Mouse (Mus musculus) forebrain, embryonic 13.5 days (tissue): ENCODE measurements at regions not wholly inside any gene's neighbourhood (a gene's known extent, or its start where the extent isn't known, plus 50 kb on each side); places are given as distances from the start of the nearest gene placed in this dataset.

Experiments
- ATAC-seq: fragments of 200-750 bp; cut with Nextera tagmentation; 2 replicates; pipeline ENCODE4 v1.8.0; 2017
- H3K27ac ChIP-seq: fragments of 300-500 bp; sonication (generic); 2 replicates; pipeline ENCODE4 v1.5.1; 2015; ENCODE audit warnings: inconsistent platforms, mild to moderate bottlenecking, moderate library complexity
- H3K27me3 ChIP-seq: fragments of 300-500 bp; sonication (generic); 2 replicates; pipeline ENCODE4 v1.6.1; 2015; ENCODE audit warnings: mild to moderate bottlenecking, inconsistent platforms
- H3K36me3 ChIP-seq: fragments of 300-500 bp; sonication (generic); 2 replicates; pipeline ENCODE4 v1.6.1; 2015; ENCODE audit warnings: mild to moderate bottlenecking, inconsistent platforms; ENCODE audit not compliant: poor library complexity, severe bottlenecking
- H3K4me1 ChIP-seq: fragments of 300-500 bp; sonication (generic); 2 replicates; pipeline ENCODE4 v1.6.1; 2015; ENCODE audit warnings: inconsistent platforms
- H3K4me2 ChIP-seq: fragments of 300-500 bp; sonication (generic); 2 replicates; pipeline ENCODE4 v1.6.1; 2015; ENCODE audit warnings: inconsistent platforms, mild to moderate bottlenecking, moderate library complexity
- H3K4me3 ChIP-seq: fragments of 300-500 bp; sonication (generic); 2 replicates; pipeline ENCODE4 v1.5.1; 2015; ENCODE audit warnings: mild to moderate bottlenecking, inconsistent platforms
- H3K9ac ChIP-seq: fragments of 300-500 bp; sonication (generic); 2 replicates; pipeline ENCODE4 v1.6.1; 2015; ENCODE audit warnings: mild to moderate bottlenecking, inconsistent platforms
- H3K9me3 ChIP-seq: fragments of 300-500 bp; sonication (generic); replicated peaks from 2 replicates; pipeline ENCODE4 v1.6.1; 2016; ENCODE audit warnings: inconsistent platforms
- WGBS: fragments of 180-500 bp; shearing (Covaris S2); methylation state at CpG from one replicate; pipeline ENCODE4 v1.1.7; 2015; 5-methylcytosine and 5-hydroxymethylcytosine counted together

- H3K27me3 ChIP-seq, result no peaks in the 10 kb centered on the region
- 57% methylated on average over 6 of the region's 6 CpGs for WGBS
- ATAC-seq, result peak; percentile 70; the same call in 1 of the 2 replicates
Measured at GRCm38 (mm10) chr1:42354020-42354419, 341.5 kb upstream of the Pou3f3 start.

DNA sequence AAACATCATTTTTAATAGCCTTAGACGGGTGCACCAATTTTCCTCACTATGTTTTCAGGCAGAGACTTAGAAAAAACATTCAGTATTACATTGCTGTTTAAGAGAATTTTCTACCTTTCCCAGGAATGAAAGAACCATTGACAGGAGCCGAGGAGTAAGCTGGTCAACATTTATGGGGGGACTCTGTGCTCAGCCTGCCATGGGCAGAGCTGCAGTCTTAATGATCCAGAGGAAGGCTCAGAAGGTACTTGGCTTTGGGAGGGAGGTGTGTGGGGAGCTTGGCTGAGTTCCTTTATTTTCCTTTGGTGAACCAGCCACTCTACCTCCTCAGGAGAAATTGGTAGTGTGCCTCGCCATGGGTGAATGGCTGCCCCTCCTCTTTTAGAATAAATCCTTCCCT, 333.1 kb upstream of the Pou3f3 start:
- no peak overlapping the region for H3K4me2 ChIP-seq
- no peak overlapping the region for H3K4me3 ChIP-seq
- H3K9me3 ChIP-seq, result no peaks in the 10 kb centered on the region
- no peaks in the 10 kb centered on the region for H3K27me3 ChIP-seq
- H3K36me3 ChIP-seq, result no peaks in the 10 kb centered on the region
- no peak overlapping the region for H3K27ac ChIP-seq
- no peaks in the 10 kb centered on the region for H3K4me1 ChIP-seq
- WGBS, result 88% methylated on average over 3 of the region's 3 CpGs
- no peak overlapping the region for H3K9ac ChIP-seq
- no peak for ATAC-seq

More at GRCm38 (mm10) chr1:42354020-42354419, 341.5 kb upstream of the Pou3f3 start:
- H3K9me3 ChIP-seq, result no peaks in the 10 kb centered on the region
- peaks cover 37% of the 10 kb centered on the region for H3K4me1 ChIP-seq
- H3K9ac ChIP-seq, result no peak overlapping the region
- H3K4me3 ChIP-seq, result no peak overlapping the region
- no peak overlapping the region for H3K4me2 ChIP-seq
- H3K27ac ChIP-seq, result no peak overlapping the region
- no peaks in the 10 kb centered on the region for H3K36me3 ChIP-seq

DNA sequence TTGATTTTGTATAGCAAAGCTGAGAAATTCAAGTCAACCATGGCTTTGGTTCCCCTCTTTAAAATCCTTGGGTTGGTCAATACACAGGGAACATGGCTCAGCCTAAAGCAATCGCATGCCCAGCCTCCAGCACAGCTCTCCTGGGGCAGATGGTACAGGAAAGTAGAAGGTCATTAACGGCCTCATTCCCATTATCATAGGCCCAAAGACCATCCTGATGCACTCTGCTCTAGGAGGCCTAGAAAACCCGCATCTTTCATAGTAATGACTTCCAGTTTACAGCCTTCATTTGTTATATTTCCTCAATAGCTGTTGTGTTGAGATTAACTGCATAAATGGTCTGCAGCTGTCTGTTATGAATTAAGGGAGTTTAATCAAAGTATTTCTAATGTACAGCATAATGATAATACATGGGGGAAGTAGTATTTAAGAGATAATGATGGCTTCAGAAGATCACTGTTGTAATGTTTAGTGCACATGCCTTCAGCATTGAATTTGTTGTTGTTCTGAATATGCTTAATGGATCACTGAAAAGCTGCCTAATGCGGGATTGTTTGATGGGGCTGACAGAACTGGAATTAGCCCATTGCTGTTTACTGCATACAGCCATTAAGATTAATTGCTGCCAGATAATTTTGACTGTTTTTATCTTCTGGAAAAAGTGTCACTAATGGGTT, 329.8 kb upstream of the Pou3f3 start:
- H3K9me3 ChIP-seq, result no peaks in the 10 kb centered on the region
- WGBS, result 50% methylated on average over 4 of the region's 4 CpGs

GRCm38 (mm10) chr1:42387919-42388684, 307.5 kb upstream of the Pou3f3 start:
- 59% methylated on average over 18 of the region's 18 CpGs for WGBS
- Histone ChIP-seq H3K4me2 (peak overlapping the region; percentile 5; the same call in 1 of the 2 replicates), H3K9ac (no peak overlapping the region), H3K4me3 (no peak overlapping the region), H3K27ac (no peak overlapping the region), H3K4me1 (peaks cover 5% of the 10 kb centered on the region; the same call in 1 of the 2 replicates), H3K27me3 (no peaks in the 10 kb centered on the region), H3K9me3 (no peaks in the 10 kb centered on the region), H3K36me3 (no peaks in the 10 kb centered on the region)
- peak; percentile 13; the same call in 1 of the 2 replicates for ATAC-seq

More for the DNA sequence above, 329.8 kb upstream of the Pou3f3 start:
- H3K27me3 ChIP-seq, result no peaks in the 10 kb centered on the region
- H3K36me3 ChIP-seq, result no peaks in the 10 kb centered on the region
- ATAC-seq, result peak; percentile 84
- no peak overlapping the region for H3K9ac ChIP-seq
- H3K27ac ChIP-seq, result 0 out of 2 replicates have a peak overlapping the region, but pooled peaks have one; percentile 19
- H3K4me2 ChIP-seq, result no peak overlapping the region
- no peaks in the 10 kb centered on the region for H3K4me1 ChIP-seq
- no peak overlapping the region for H3K4me3 ChIP-seq

GRCm38 (mm10) chr1:42388740-42389139, 306.8 kb upstream of the Pou3f3 start:
- Histone ChIP-seq H3K4me3 (no peak overlapping the region), H3K36me3 (no peaks in the 10 kb centered on the region), H3K4me2 (no peak overlapping the region), H3K4me1 (peaks cover 5% of the 10 kb centered on the region; the same call in 1 of the 2 replicates), H3K27me3 (no peaks in the 10 kb centered on the region), H3K9ac (no peak overlapping the region), H3K9me3 (no peaks in the 10 kb centered on the region), H3K27ac (no peak overlapping the region)
- ATAC-seq, result no peak
- 96% methylated on average over 6 of the region's 6 CpGs for WGBS

DNA sequence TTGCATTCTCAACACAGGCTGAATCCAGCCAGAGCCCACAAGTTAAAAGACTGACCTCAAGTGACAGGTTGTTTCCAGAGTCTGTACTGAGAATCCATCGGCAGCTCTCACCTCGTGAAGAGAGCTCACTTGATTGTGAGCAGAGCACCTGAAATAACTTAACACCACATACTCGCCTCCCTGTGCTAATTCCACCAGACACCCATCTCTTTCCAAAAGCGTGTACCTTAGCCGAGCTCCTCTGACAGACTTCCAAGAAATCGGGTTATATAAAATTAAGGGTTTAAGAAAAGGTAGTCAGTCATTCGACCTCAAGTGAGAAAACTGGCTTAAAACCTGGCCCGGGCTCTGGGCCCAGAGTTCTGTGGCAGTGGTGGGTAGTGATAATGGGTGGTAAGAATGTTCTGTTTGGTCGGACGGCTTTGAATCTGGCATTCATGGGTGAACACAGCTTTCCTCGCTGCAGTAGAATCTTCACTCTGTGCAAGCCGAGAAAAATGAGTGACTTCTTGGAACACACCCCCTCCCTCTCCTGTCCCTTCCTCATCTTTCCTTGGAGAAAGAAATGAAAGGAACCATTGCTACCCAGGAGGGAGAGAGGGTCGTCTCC, 299.8 kb upstream of the Pou3f3 start:
- no peak for ATAC-seq
- 85% methylated on average over 13 of the region's 13 CpGs for WGBS
- H3K4me2 ChIP-seq, result no peak overlapping the region
- no peak overlapping the region for H3K4me3 ChIP-seq
- no peaks in the 10 kb centered on the region for H3K36me3 ChIP-seq
- peaks cover 8% of the 10 kb centered on the region for H3K4me1 ChIP-seq
- no peaks in the 10 kb centered on the region for H3K27me3 ChIP-seq
- H3K9me3 ChIP-seq, result no peaks in the 10 kb centered on the region
- no peak overlapping the region for H3K27ac ChIP-seq
- H3K9ac ChIP-seq, result no peak overlapping the region

GRCm38 (mm10) chr1:42398461-42399154, 297.0 kb upstream of the Pou3f3 start:
- peak; percentile 81 for ATAC-seq
- H3K27ac ChIP-seq, result no peak overlapping the region

DNA sequence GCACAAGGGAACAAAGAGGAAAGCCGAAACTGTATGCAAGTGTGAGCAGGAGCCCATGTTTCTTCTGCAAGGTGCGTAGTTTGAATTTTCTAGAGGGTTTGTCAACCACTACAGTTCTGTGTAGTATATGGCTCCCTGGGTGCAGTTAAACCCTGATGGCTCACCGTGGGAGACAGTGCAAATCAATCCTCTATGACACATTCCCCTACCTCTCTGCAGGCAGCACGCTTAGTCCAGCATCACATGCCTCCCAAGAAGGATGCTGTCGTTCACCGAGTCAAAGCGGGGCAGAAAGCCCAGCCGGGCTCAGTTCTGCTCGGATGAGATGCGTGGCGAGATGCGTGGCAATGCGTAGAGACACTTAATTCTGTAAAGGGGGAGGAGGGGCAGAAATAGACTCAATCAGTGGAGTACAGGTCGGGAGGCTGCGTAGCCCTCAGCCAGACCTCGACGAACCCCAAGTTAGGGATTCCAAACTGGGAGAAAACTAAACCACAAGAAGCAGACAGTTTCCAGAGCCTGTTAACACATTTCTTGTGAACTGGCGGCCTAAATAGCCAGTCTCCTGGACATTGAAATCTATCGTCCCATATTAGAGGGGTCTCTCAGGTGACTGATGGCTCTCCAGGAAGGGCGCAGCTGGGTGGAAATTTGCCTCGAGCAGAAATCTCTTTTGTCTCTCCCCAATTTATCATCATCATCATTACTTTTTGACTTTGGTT, 279.6 kb upstream of the Pou3f3 start:
- no peak overlapping the region for H3K9ac ChIP-seq
- H3K4me2 ChIP-seq, result no peak overlapping the region
- H3K27ac ChIP-seq, result no peak overlapping the region
- H3K36me3 ChIP-seq, result no peaks in the 10 kb centered on the region
- H3K4me3 ChIP-seq, result no peak overlapping the region
- 81% methylated on average over 21 of the region's 21 CpGs for WGBS
- peaks cover 21% of the 10 kb centered on the region for H3K4me1 ChIP-seq
- ATAC-seq, result no peak
- 0 out of 2 replicates have a peak, but pooled peaks cover 2% of the 10 kb centered on the region for H3K27me3 ChIP-seq
- H3K9me3 ChIP-seq, result no peaks in the 10 kb centered on the region

More at GRCm38 (mm10) chr1:42398461-42399154, 297.0 kb upstream of the Pou3f3 start:
- Histone ChIP-seq H3K27me3 (no peaks in the 10 kb centered on the region), H3K9ac (no peak overlapping the region), H3K4me2 (no peak overlapping the region), H3K9me3 (no peaks in the 10 kb centered on the region), H3K4me1 (peaks cover 8% of the 10 kb centered on the region), H3K4me3 (no peak overlapping the region), H3K36me3 (no peaks in the 10 kb centered on the region)
- WGBS, result 15% methylated on average over 8 of the region's 8 CpGs

GRCm38 (mm10) chr1:42416539-42417218, 278.9 kb upstream of the Pou3f3 start:
- Histone ChIP-seq H3K4me2 (no peak overlapping the region), H3K4me1 (peaks cover 21% of the 10 kb centered on the region), H3K9ac (no peak overlapping the region), H3K27ac (no peak overlapping the region), H3K4me3 (no peak overlapping the region), H3K36me3 (no peaks in the 10 kb centered on the region), H3K9me3 (no peaks in the 10 kb centered on the region), H3K27me3 (0 out of 2 replicates have a peak, but pooled peaks cover 2% of the 10 kb centered on the region)
- ATAC-seq, result no peak
- WGBS, result 56% methylated on average over 8 of the region's 8 CpGs

GRCm38 (mm10) chr1:42417815-42418214, 277.8 kb upstream of the Pou3f3 start:
- 0 out of 2 replicates have a peak, but pooled peaks cover 2% of the 10 kb centered on the region for H3K27me3 ChIP-seq
- H3K27ac ChIP-seq, result no peak overlapping the region
- no peak overlapping the region for H3K4me2 ChIP-seq
- peaks cover 21% of the 10 kb centered on the region for H3K4me1 ChIP-seq
- H3K4me3 ChIP-seq, result no peak overlapping the region
- no peak for ATAC-seq
- 63% methylated on average over 4 of the region's 4 CpGs for WGBS
- H3K9me3 ChIP-seq, result no peaks in the 10 kb centered on the region
- H3K36me3 ChIP-seq, result no peaks in the 10 kb centered on the region
- H3K9ac ChIP-seq, result no peak overlapping the region

DNA sequence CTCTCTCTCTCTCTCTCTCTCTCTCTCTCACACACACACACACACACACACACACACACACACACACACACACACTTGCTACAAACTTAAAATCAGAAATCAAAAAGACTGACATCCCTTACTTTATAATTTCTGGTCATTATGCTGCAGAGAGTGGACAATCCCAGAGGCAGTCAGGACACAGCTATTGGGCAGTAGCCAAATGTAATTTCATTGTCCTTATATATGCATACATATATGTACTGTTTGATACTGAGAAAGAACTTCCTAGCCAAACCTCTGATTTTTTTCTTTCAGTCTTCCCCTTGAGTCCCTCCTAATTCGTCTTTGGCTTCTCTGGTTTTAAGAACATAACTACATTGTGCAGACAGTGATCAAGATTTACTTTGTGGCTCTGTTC, 277.3 kb upstream of the Pou3f3 start:
- ATAC-seq, result no peak
- H3K9me3 ChIP-seq, result no peaks in the 10 kb centered on the region
- no peaks in the 10 kb centered on the region for H3K36me3 ChIP-seq
- no peak overlapping the region for H3K27ac ChIP-seq
- no peak overlapping the region for H3K4me3 ChIP-seq
- 74% methylated on average over 1 of the region's 1 CpGs for WGBS
- H3K27me3 ChIP-seq, result 0 out of 2 replicates have a peak, but pooled peaks cover 2% of the 10 kb centered on the region
- H3K4me2 ChIP-seq, result no peak overlapping the region
- peaks cover 21% of the 10 kb centered on the region for H3K4me1 ChIP-seq
- H3K9ac ChIP-seq, result no peak overlapping the region
